Mouse (Mus musculus): ENCODE measurements at regions not wholly inside any gene's neighbourhood (a gene's known extent, or its start where the extent isn't known, plus 50 kb on each side); places are given as distances from the start of the nearest gene placed in this dataset.

DNA sequence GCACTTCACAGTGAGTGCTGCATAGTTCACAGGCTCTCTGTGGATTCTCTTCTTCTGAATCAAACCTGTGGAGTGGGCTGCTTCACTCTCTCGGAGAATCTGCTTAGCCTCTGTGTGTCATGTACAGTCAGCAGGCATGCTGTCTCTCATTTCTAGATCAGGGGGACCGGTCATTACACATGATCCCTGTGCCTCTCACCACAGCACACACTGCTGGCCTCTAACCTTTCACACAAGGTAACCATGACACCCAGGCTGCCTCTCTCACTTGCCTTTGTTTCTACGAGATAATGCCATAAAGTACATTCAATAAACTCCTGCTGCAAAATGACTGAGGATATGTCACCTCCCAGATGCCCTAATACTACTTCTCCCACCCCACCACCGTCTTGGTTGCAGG is 237.2 kb upstream of the Fermt1 start:
- TF ChIP-seq CTCF (conservative IDR thresholded peaks at IDR 0.05; ENCODE audit: low read length), result no peak
- TF ChIP-seq POU5F1 (IDR thresholded peaks at IDR 0.05; ENCODE audit: borderline replicate concordance, low read length), result no peak

Data from E14TG2a.4 (cell line).